Mouse (Mus musculus) E14TG2a.4 (cell line): Measurements from ENCODE around the gene Spaca4.

ENCODE experiments used
- CTCF ChIP-seq: conservative IDR thresholded peaks from 2 replicates; pipeline ENCODE4 v1.5.1; 2014; ENCODE audit warnings: low read length
- POU5F1 ChIP-seq: IDR thresholded peaks from 2 replicates; pipeline ENCODE4 v1.6.1; 2014; ENCODE audit warnings: low read length, borderline replicate concordance

DNA sequence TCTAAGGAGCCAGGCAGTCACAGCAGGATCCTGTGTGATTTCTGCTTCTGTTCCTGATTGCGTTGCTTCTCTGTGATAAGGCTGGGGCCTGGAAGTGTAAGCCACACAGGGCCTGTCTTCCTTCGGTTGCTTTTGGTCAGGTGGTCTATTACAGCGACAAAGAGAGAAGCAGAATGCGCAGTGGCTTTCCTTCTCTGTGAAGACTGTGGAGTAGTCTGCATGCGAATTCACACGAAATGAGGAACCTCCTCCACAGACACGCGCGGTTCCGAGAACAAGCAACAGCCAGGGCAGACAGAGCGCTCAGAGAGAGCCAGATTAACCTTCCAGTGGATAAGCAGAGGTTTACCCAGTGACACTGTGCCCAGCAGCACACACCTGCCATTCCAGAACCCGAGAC is 15.7 kb upstream of the Spaca4 start:
- TF ChIP-seq CTCF (no peak), POU5F1 (no peak)
